Mouse (Mus musculus) heart, adult 8-10 months (tissue): Measurements from ENCODE around the gene Uba52. TPM values are rescaled to one million over a fixed set of nuclear protein-coding genes. Genes with fewer than 3 reads are reported as not detected.

Experiments
- DNase-seq: peaks from one replicate; pipeline ENCODE4 v3.0.0; 2022; ENCODE audit warnings: low spot score
- total RNA-seq, 4 experiments: library from RNA; stranded (reverse); gene quantifications; 2 replicates each; pipeline ENCODE4 v1.2.4; 2022

Uba52 gene
- 1,000 to 10,000 TPM; 1,436 to 1,703 (median 1,558) TPM for total RNA-seq

- DNase-seq, result peak; percentile 96
Measured at GRCm38 (mm10) chr8:70510228-70510915, at the start of gene Uba52. Gene Uba52, minus strand, starts transcription at chr8:70510801.

GRCm38 (mm10) chr8:70560096-70560495 is 49.5 kb upstream of the Uba52 start:
- peak; percentile 74 for DNase-seq

GRCm38 (mm10) chr8:70558983-70559382 is 48.4 kb upstream of the Uba52 start:
- no peak for DNase-seq

- no peak for DNase-seq
Measured at GRCm38 (mm10) chr8:70558334-70558733, 47.7 kb upstream of the Uba52 start.

GRCm38 (mm10) chr8:70555079-70555747 is 44.6 kb upstream of the Uba52 start:
- no peak for DNase-seq

GRCm38 (mm10) chr8:70553740-70554139 is 43.1 kb upstream of the Uba52 start:
- peak; percentile 74 for DNase-seq

GRCm38 (mm10) chr8:70552836-70553235 is 42.2 kb upstream of the Uba52 start:
- peak; percentile 48 for DNase-seq

GRCm38 (mm10) chr8:70551558-70552161 is 41.1 kb upstream of the Uba52 start:
- peak; percentile 53 for DNase-seq

- no peak for DNase-seq
Measured at GRCm38 (mm10) chr8:70549412-70550184, 39.0 kb upstream of the Uba52 start.

GRCm38 (mm10) chr8:70547762-70548161 is 37.2 kb upstream of the Uba52 start:
- no peak for DNase-seq

GRCm38 (mm10) chr8:70546412-70546811 is 35.8 kb upstream of the Uba52 start:
- no peak for DNase-seq

- peak; percentile 40 for DNase-seq
Measured at GRCm38 (mm10) chr8:70544200-70544687, 33.6 kb upstream of the Uba52 start.

- DNase-seq, result no peak
Measured at GRCm38 (mm10) chr8:70541081-70541480, 30.5 kb upstream of the Uba52 start.

GRCm38 (mm10) chr8:70540507-70541071 is 30.0 kb upstream of the Uba52 start:
- peak; percentile 30 for DNase-seq

GRCm38 (mm10) chr8:70540013-70540506 is 29.5 kb upstream of the Uba52 start:
- no peak for DNase-seq

GRCm38 (mm10) chr8:70539077-70539813 is 28.6 kb upstream of the Uba52 start, which contains the start of gene Ell:
Gene Ell, plus strand, starts transcription at chr8:70539457.
- peak; percentile 99 for DNase-seq

GRCm38 (mm10) chr8:70538633-70539076 is 28.1 kb upstream of the Uba52 start:
- DNase-seq, result peak; percentile 99

- DNase-seq, result peak; percentile 73
Measured at GRCm38 (mm10) chr8:70538024-70538579, 27.5 kb upstream of the Uba52 start.

- DNase-seq, result no peak
Measured at GRCm38 (mm10) chr8:70535701-70536100, 25.1 kb upstream of the Uba52 start.

- no peak for DNase-seq
Measured at GRCm38 (mm10) chr8:70535221-70535620, 24.6 kb upstream of the Uba52 start.
